Mouse (Mus musculus): Measurements from ENCODE around the gene Mpig6b.

DNA sequence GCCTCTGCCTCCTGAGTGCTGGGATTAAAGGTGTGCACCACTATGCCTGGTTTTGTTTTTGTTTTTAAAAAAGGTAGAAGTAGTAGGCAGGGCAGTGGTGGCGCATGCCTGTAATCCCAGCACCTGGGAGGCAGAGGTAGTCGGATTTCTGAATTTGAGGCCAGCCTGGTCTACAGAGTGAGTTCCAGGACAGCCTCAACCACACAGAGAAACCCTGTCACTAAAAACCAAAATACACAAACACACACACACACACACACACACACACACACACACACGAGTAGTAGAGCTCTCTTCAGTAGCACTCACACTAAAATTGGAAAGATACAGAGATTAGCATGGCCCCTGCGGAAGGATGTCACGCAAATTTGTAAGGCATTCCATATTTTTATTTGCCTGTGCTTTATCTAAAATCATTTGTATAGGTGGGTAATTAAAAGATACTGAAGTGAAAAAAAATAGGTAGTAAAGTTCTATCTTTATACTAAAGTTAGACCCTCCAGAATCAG is 17.0 kb downstream of the Mpig6b start:
- no peak for TF ChIP-seq CTCF (IDR thresholded peaks at IDR 0.05; ENCODE audit: insufficient read depth, low read length)
- TF ChIP-seq POLR2A (IDR thresholded peaks at IDR 0.05; ENCODE audit: borderline replicate concordance, extremely low read depth, low read depth, low read length), result no peak

Data from lung, adult 2 months (tissue).